Mouse (Mus musculus) stomach, embryonic 16.5 days (tissue): ENCODE measurements around the gene Kcna1. TPM values are rescaled to one million over a fixed set of nuclear protein-coding genes. Genes with fewer than 3 reads are reported as not detected.

ENCODE experiments used
- ATAC-seq: fragments of 200-750 bp; cut with Nextera tagmentation; 2 replicates; pipeline ENCODE4 v1.8.0; 2017; ENCODE audit warnings: moderate number of reproducible peaks, moderate TSS enrichment; ENCODE audit not compliant: insufficient read depth, low FRiP score
- H3K27ac ChIP-seq: fragments of 300-500 bp; sonication (generic); 2 replicates; pipeline ENCODE4 v1.5.1; 2014; ENCODE audit warnings: low read length
- H3K27me3 ChIP-seq: fragments of 300-500 bp; sonication (generic); 2 replicates; pipeline ENCODE4 v1.6.1; 2014; ENCODE audit warnings: low read length, control low read depth, mixed read lengths; ENCODE audit not compliant: control insufficient read depth, insufficient read depth
- H3K36me3 ChIP-seq: fragments of 300-500 bp; sonication (generic); 2 replicates; pipeline ENCODE4 v1.6.1; 2014; ENCODE audit warnings: low read length; ENCODE audit not compliant: control insufficient read depth, insufficient read depth
- H3K4me1 ChIP-seq: fragments of 300-500 bp; sonication (generic); 2 replicates; pipeline ENCODE4 v1.6.1; 2014; ENCODE audit warnings: low read length, control low read depth, mixed read lengths; ENCODE audit not compliant: control insufficient read depth, insufficient read depth
- H3K4me2 ChIP-seq: fragments of 300-500 bp; sonication (generic); 2 replicates; pipeline ENCODE4 v1.6.1; 2014; ENCODE audit warnings: low read depth, low read length, mixed read lengths
- H3K4me3 ChIP-seq: fragments of 300-500 bp; sonication (generic); replicated peaks from 2 replicates; pipeline ENCODE4 v1.5.1; 2014; ENCODE audit warnings: mild to moderate bottlenecking, low read length
- H3K9ac ChIP-seq: fragments of 300-500 bp; sonication (generic); 2 replicates; pipeline ENCODE4 v1.6.1; 2014; ENCODE audit warnings: low read length
- H3K9me3 ChIP-seq: fragments of 300-500 bp; sonication (generic); replicated peaks from 2 replicates; pipeline ENCODE4 v1.6.1; 2016; ENCODE audit warnings: low read length, control low read depth; ENCODE audit not compliant: control insufficient read depth
- WGBS: fragments of 180-500 bp; shearing (Covaris S2); extraction: QIAGEN DNeasy Blood & Tissue Kit; methylation state at CpG from one replicate; pipeline ENCODE4 v1.1.7; 2014; 5-methylcytosine and 5-hydroxymethylcytosine counted together
- polyA plus RNA-seq: library from polyadenylated mRNA; unstranded; fragments of >200 nt; fragmentation: Nextera tagmentation; extraction: Ambion mirVana; gene quantifications from 2 replicates; pipeline ENCODE4 v1.2.1, GENCODE M21; 2015

Gene Kcna1
- polyA plus RNA-seq, 1 experiment from 2014 or later: 1.3 TPM

DNA sequence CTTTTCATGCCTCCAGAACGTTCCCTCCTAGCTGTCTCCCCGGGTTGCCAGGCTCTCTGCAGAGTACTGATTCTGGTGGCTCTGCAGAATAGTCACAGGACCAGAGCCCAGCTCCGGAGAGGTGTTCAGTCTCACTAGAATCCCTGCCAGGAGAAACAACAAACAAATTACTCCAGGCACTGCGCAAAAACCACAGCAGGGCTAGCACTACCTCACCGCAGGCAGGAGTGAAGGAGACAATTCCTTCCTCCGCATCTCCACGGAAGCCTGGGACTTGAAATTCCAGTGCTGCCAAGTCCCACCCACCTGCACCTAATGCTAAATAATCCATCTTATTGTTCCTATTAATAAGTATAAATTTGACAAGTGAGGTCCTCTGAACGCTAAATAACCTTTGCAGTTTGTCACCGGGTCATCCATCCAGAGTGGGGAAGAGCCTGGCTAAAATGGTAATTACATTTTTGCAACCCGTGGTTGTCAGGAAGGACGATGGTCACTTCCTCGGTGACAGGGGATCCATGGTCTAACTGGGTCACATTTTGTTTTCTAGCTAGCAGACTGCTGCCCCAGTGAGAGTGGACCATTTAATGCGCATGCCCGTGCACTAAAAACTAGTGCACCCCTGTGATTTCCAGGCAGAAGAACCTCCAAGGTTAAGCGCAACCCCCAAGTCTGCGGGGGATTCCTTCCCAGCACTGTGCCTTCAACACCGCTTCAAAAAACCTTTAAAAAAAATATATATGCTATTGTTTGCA is 36.8 kb downstream of the Kcna1 start:
- H3K4me2 ChIP-seq: no peak overlapping the region
- no peak overlapping the region for H3K9ac ChIP-seq
- no peaks in the 10 kb centered on the region for H3K4me1 ChIP-seq
- 66% methylated on average over 17 of the region's 17 CpGs for WGBS
- H3K27me3 ChIP-seq: no peaks in the 10 kb centered on the region
- H3K27ac ChIP-seq: no peak overlapping the region
- ATAC-seq: no peak
- no peak overlapping the region for H3K4me3 ChIP-seq
- no peaks in the 10 kb centered on the region for H3K9me3 ChIP-seq
- H3K36me3 ChIP-seq: no peaks in the 10 kb centered on the region

DNA sequence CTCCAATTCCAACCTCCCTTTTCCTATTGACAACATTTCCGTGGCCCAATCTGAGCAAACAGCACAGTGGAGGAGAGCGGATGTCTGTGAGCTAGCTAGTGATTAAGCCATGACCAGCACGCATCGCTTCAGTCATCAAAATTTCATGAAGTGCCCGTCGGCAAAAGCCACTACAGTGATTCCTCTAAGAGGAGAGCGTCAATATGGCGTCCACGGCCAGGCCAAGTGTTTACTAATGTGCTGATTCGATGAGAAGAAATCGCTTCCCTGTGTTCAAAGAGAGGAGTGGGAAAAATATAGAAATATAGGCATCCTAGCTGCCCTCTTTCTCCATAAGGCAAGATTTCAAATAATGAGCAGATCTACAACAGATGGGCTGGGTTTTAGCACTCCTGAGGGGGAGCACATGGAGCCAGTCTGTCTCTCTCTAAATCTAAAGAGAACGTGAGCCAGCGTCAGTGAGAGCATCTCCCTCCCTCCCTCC is 44.3 kb downstream of the Kcna1 start:
- H3K27me3 ChIP-seq: no peaks in the 10 kb centered on the region
- 79% methylated on average over 13 of the region's 13 CpGs for WGBS
- no peak overlapping the region for H3K27ac ChIP-seq
- no peaks in the 10 kb centered on the region for H3K36me3 ChIP-seq
- no peak overlapping the region for H3K4me2 ChIP-seq
- H3K9me3 ChIP-seq: no peaks in the 10 kb centered on the region
- no peaks in the 10 kb centered on the region for H3K4me1 ChIP-seq
- no peak for ATAC-seq
- H3K9ac ChIP-seq: no peak overlapping the region
- H3K4me3 ChIP-seq: no peak overlapping the region

DNA sequence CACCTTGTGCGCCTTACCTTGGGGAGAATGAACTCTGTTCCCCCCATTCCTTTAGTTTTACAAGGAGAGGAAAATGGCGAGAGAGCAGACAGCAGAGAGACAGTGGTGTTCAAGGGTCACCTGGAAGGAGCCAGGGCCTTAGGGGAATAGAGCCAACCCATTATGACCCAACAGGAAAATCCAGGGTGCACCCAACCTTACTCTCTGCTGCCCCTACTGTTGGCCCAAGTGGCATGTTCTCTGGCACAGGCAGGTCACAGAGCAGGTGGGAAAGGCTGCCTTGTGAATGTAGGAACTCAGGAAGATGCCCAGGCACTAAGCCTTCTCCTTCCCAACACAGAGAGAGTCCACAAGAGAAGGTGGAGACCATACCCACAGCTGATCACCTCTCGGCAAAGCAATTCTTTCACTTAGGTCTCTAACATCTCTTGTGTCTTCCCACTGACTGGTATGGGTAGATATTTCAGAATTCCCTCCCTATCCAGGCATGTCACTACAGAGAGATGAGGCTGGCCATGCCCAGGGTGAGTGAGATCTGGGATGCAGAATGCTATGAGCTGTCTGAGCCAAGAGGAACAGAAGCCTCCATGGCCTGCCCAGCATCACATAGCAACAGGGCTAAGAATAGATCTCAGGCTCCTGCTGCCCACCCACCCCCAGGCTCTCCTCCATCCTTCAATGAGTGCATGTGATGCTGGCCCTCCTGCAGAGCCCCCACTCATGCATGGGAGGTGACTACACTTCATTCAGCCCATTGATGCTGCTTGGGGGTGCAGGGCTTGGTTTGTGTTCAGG is 46.8 kb downstream of the Kcna1 start:
- H3K27me3 ChIP-seq: no peaks in the 10 kb centered on the region
- H3K36me3 ChIP-seq: no peaks in the 10 kb centered on the region
- no peaks in the 10 kb centered on the region for H3K9me3 ChIP-seq
- WGBS: 88% methylated on average over 3 of the region's 3 CpGs
- ATAC-seq: no peak
- H3K9ac ChIP-seq: no peak overlapping the region
- H3K4me2 ChIP-seq: no peak overlapping the region
- H3K4me3 ChIP-seq: no peak overlapping the region
- no peak overlapping the region for H3K27ac ChIP-seq
- H3K4me1 ChIP-seq: no peaks in the 10 kb centered on the region

DNA sequence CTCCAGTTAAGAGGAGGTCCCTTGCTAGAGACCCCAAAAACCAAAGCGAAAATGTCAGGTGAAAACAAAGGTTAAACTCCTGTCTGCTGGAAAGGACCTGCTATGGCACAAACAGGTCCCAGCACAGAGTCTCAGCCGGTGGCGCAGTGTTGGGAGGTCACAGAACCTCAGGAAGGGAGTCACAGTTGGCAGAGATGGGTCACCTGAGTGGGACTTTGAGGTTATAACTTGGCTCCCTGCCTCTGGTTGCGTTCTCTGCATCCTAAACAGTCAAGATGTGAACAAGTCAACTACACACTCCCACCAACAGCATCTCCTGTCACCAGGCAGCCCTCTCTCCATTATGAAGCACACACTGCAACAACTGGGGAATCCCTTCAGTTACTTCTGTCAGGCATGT is 48.4 kb downstream of the Kcna1 start:
- Histone ChIP-seq H3K27ac (no peak overlapping the region), H3K9me3 (no peaks in the 10 kb centered on the region), H3K4me3 (no peak overlapping the region), H3K27me3 (no peaks in the 10 kb centered on the region), H3K36me3 (no peaks in the 10 kb centered on the region), H3K9ac (no peak overlapping the region), H3K4me1 (no peaks in the 10 kb centered on the region), H3K4me2 (no peak overlapping the region)
- WGBS: 86% methylated on average over 4 of the region's 4 CpGs
- ATAC-seq: no peak

DNA sequence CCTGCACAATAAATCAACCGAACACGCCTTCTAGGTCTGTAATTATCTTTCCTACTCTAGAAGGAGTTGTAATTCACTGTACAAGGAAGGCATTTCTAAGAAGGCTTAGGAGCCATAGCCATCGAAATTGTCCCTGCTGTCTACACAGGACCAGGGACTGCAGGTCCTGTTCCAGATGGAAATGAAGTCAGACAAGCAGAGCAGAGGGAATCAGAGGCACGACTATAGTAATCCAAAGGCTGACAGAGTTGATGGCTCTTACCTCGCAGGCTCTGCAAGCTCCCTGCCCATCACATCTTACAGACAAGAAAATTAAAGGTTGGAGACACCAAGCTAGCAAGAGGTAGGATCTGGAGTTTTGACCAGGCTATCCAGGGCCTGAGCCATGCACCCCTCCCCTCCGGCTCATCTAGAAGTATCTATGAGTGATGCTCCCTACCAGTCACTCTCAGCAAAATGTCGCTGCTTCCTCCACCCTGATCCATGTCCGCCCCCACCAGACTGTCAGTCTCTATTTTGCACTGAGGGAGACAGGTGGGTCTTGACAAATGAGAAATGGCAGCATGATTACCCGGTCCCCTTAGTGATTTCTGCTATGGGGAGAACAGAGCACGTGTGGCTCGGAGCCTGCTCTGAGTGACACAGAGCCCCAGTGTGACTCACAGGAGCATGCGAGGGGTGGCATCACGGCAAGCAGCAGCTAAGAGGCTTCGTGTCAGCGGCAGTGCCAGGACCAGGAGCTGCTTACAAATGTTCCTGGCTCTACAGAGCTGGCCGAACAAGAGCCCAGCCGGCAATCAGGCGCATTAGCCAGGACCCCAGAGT is 50.2 kb downstream of the Kcna1 start:
- no peaks in the 10 kb centered on the region for H3K9me3 ChIP-seq
- H3K36me3 ChIP-seq: no peaks in the 10 kb centered on the region
- no peak overlapping the region for H3K4me3 ChIP-seq
- H3K4me2 ChIP-seq: no peak overlapping the region
- H3K27ac ChIP-seq: no peak overlapping the region
- ATAC-seq: no peak
- no peaks in the 10 kb centered on the region for H3K4me1 ChIP-seq
- H3K9ac ChIP-seq: no peak overlapping the region
- H3K27me3 ChIP-seq: no peaks in the 10 kb centered on the region; the same call in 1 of the 2 replicates
- WGBS: 76% methylated on average over 18 of the region's 18 CpGs

DNA sequence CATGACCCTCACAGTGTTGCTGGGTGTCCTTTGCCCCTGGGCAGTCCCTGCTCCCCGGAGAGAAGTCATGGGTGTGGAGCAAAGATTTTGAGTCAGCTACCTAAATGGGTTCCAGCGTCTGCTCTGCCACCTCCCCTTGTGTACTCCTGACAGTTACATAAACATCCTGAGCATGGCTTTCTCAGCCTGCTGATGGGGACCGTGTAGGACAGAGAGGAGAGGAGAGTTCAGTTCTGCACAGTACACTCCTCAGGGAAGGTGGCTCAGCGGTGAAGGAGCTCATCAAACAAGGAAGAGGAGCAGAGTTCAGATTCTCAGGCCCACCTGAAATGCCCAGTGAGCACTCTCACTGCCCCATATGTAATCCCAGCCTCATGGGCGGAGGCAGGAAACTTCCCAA is 51.1 kb downstream of the Kcna1 start:
- Histone ChIP-seq H3K4me2 (no peak overlapping the region), H3K9me3 (no peaks in the 10 kb centered on the region), H3K4me3 (no peak overlapping the region), H3K4me1 (no peaks in the 10 kb centered on the region), H3K27me3 (no peaks in the 10 kb centered on the region; the same call in 1 of the 2 replicates), H3K9ac (no peak overlapping the region), H3K27ac (no peak overlapping the region), H3K36me3 (no peaks in the 10 kb centered on the region)
- ATAC-seq: no peak
- WGBS: 34% methylated on average over 5 of the region's 5 CpGs

DNA sequence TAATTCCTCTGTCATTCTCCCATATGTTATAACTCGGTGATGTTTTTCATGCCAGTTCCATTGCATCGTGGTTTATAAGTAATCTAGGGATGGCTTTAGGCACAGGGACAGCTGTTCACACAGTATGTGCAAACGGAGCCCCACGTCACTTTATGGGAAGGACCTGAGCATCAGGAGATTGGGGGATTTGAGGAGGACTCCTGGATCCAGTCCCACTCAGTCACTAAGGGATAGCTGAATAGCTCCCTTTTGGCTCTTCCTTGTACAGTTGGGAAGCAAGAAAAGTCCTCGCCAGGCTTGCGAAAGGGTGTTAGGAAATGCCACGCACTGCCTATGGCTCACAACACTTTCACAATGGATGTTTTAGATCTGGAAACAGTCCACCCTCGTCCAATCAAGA is 51.8 kb downstream of the Kcna1 start:
- H3K27ac ChIP-seq: no peak overlapping the region
- no peak overlapping the region for H3K4me3 ChIP-seq
- no peak for ATAC-seq
- H3K4me1 ChIP-seq: no peaks in the 10 kb centered on the region
- H3K27me3 ChIP-seq: no peaks in the 10 kb centered on the region; the same call in 1 of the 2 replicates
- no peak overlapping the region for H3K9ac ChIP-seq
- H3K9me3 ChIP-seq: no peaks in the 10 kb centered on the region
- H3K36me3 ChIP-seq: no peaks in the 10 kb centered on the region
- no peak overlapping the region for H3K4me2 ChIP-seq
- 73% methylated on average over 8 of the region's 8 CpGs for WGBS

DNA sequence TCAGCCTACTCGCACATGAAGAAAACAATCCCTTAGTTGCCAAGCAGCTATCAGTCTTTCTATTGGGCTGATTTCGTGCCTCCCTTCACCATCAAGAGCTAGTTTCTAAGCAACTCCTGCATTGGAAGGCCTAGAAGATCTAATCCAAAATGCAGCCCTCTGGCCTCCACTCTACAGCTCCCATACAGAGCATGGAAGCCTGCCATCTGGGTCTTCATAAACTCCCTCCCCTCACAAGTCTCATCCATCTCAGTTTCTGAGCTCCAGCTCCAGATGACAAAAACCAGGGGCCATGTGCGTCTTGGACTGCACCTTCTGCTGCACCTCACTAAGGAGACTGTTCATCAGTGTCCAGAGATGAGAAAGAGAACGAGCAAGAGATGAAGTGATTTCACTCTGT is 52.8 kb downstream of the Kcna1 start:
- Histone ChIP-seq H3K9me3 (no peaks in the 10 kb centered on the region), H3K4me2 (no peak overlapping the region), H3K27ac (no peak overlapping the region), H3K27me3 (no peaks in the 10 kb centered on the region; the same call in 1 of the 2 replicates), H3K4me3 (no peak overlapping the region), H3K36me3 (no peaks in the 10 kb centered on the region), H3K4me1 (no peaks in the 10 kb centered on the region), H3K9ac (no peak overlapping the region)
- 72% methylated on average over 4 of the region's 4 CpGs for WGBS
- no peak for ATAC-seq
